Mouse (Mus musculus): ENCODE data around the gene Tgm4. TPM values are rescaled to one million over a fixed set of nuclear protein-coding genes. Genes with fewer than 3 reads are reported as not detected.

The Tgm4 gene
- not detected in 2 replicates for polyA plus RNA-seq (2012; ENCODE audit: insufficient read depth, insufficient read length, missing spikeins)

DNA sequence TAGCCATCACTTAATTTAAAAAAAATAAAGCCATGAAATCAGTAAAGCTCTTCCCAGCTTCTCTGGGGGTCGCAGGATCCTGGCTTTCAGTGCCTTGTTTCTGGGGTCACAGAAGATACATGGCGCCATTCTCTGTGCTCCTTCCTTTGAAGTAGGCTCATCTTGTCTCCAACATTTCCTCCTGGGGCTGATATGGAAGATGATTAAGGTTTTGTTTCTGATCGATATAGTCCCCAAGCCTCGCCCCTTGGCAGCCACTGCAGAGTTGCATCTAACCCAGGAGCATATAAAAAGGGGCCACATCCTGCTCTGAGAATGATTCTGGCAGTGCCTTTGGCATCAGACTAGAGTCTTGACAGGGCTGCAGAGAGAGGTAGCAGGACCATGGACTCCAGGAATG lies at the start of gene Tgm4:
Tgm4 (plus strand) TSS at position 301 of the 400 bp plus-strand sequence.
- no peaks in the 10 kb centered on the region for H3K4me1 ChIP-seq (ENCODE audit: control insufficient read depth, insufficient read depth, insufficient read length, low read length)
- no peak within 1 kb of the TSS for H3K4me3 ChIP-seq (ENCODE audit: insufficient read depth, low read depth, low read length)
- no peak within 1 kb of the TSS for H3K27ac ChIP-seq (replicated peaks; ENCODE audit: low read depth, low read length)

DNA sequence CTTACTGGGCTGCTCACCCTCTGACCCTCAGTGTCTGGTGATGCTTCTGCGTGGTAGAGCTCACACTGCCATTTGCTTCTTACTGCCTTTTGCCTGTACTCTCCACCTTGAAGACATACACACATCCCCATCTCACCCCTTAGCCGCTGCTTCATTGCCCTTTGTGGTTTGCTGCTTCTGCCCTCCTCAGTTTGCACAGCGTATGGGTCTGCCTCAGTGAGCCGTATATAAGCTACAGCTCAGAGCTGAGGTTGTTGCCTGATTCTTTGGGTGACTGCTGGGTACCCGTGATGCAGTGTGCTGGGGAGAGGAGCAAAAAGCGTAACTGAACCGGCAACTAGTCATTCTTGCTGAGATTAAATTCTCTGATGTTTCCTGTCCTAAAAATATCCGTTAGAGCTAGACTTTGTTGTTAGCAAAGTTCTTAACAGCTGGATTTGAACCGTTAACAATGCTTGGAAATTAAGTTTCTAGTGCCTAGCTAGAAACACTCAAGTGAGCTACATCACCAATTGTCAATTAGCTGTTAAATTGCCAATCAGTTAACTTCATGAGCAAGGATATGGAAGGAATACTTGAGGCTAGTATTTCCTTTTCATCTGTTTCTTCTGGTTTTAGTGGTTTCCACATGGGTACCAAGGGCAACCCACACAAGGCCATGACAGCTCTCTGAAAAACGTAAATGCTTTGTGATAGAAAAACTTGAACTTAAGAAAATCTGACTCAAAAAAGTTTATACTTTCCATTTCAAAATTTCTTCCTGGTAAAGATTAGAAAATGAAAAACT lies 35.9 kb upstream of the Tgm4 start:
- H3K4me3 ChIP-seq (ENCODE audit: insufficient read depth, low read depth, low read length) = no peak overlapping the region
- no peaks in the 10 kb centered on the region for H3K4me1 ChIP-seq (ENCODE audit: control insufficient read depth, insufficient read depth, insufficient read length, low read length)
- no peak overlapping the region for H3K27ac ChIP-seq (replicated peaks; ENCODE audit: low read depth, low read length)

DNA sequence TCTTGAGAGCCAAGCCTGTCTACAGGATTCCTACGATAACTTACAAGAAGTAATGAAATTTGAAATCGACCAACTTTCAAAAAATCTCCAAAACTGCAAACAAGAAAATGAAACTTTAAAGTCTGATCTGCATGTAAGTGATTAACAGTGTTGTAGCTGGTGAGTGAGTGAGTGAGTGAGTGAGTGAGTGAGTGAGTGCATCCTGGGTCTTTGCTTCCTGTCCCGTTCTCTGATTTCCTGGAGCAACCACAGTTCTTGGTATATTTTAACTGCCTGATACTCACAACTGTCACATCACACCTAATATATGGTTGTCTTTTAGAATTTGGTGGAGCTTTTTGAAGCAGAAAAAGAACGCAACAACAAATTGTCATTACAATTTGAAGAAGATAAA lies 35.3 kb upstream of the Tgm4 start:
- no peak overlapping the region for H3K4me3 ChIP-seq (ENCODE audit: insufficient read depth, low read depth, low read length)
- no peak overlapping the region for H3K27ac ChIP-seq (replicated peaks; ENCODE audit: low read depth, low read length)
- no peaks in the 10 kb centered on the region for H3K4me1 ChIP-seq (ENCODE audit: control insufficient read depth, insufficient read depth, insufficient read length, low read length)

DNA sequence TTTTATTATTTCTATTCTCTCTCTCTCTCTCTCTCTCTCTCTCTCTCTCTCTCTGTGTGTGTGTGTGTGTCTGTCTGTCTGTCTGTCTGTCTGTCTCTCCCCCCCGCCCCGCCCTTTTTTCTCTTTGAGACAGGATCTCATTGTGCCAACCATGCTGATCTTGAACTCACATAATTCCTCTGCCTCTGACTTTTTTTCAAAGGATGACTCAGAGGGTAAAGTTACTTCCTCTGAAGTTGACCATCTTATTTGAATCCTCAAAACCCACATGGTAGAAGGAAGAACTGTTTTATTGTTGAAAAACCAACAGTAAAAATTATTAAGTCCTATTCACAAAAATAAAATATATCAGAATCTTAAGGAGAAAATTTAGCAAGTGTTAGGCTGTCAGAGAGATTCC lies 29.8 kb upstream of the Tgm4 start:
- H3K27ac ChIP-seq (replicated peaks; ENCODE audit: low read depth, low read length) = no peak overlapping the region
- no peak overlapping the region for H3K4me3 ChIP-seq (ENCODE audit: insufficient read depth, low read depth, low read length)
- no peaks in the 10 kb centered on the region for H3K4me1 ChIP-seq (ENCODE audit: control insufficient read depth, insufficient read depth, insufficient read length, low read length)

DNA sequence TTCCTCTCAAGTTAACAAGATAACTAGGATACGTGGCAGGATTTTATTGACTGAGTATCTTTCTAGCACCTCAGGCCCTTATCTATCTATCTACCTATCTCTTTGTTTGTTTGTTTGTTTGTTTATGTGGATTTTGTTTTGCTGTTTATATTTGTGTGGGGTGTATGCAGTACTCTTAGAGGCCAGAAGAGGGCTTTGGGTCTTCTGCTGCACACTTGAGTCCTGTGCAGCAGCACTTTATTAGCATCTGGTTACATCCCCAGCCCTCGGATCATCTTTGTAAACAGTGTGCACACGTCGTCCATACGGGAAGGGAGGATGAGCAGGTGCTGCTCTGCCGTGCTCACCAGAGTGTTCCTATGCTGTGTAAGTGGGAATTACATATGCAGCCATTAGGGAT lies 28.5 kb upstream of the Tgm4 start:
- H3K4me3 ChIP-seq (ENCODE audit: insufficient read depth, low read depth, low read length) = no peak overlapping the region
- H3K4me1 ChIP-seq (ENCODE audit: control insufficient read depth, insufficient read depth, insufficient read length, low read length) = no peaks in the 10 kb centered on the region
- no peak overlapping the region for H3K27ac ChIP-seq (replicated peaks; ENCODE audit: low read depth, low read length)

DNA sequence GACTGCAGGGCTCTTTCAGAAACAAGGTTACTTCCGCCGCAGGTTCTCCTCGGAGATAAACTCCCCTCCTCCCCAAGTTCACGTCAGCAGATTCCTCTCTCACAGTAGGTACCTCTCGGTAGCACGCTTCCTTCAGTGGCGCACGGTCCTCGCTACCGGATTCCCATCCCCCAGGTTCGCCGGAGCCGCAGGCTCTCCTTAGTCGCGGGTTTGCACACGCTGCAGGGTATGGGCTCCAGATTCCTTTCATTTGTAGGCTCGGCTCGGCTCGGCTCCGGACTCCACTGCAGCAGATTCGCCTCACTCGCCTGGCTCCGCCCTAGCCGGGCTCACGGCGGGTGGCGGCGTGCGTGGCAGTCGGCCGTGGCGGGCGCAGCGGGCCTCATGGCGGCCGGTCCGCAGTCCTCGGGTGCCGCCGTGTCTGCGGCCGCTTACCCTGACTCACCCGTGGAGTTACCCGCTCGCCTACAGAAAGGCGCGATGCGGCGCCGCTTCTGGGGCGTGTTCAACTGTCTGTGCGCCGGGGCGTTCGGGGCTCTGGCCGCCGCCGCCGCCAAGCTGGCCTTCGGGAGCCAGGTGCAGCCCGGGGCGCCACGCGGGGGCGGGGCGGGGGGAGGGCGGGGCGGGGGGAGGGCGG lies 13.4 kb upstream of the Tgm4 start, which contains the start of gene Tmem42:
Tmem42 (plus strand) TSS at position 332 of the 637 bp plus-strand sequence.
- Histone ChIP-seq H3K4me1 (ENCODE audit: control insufficient read depth, insufficient read depth, insufficient read length, low read length) (no peaks in the 10 kb centered on the region), H3K4me3 (ENCODE audit: insufficient read depth, low read depth, low read length) (peak within 1 kb of the TSS; percentile 77), H3K27ac (replicated peaks; ENCODE audit: low read depth, low read length) (peak within 1 kb of the TSS; percentile 58; the same call in 1 of the 2 replicates)

DNA sequence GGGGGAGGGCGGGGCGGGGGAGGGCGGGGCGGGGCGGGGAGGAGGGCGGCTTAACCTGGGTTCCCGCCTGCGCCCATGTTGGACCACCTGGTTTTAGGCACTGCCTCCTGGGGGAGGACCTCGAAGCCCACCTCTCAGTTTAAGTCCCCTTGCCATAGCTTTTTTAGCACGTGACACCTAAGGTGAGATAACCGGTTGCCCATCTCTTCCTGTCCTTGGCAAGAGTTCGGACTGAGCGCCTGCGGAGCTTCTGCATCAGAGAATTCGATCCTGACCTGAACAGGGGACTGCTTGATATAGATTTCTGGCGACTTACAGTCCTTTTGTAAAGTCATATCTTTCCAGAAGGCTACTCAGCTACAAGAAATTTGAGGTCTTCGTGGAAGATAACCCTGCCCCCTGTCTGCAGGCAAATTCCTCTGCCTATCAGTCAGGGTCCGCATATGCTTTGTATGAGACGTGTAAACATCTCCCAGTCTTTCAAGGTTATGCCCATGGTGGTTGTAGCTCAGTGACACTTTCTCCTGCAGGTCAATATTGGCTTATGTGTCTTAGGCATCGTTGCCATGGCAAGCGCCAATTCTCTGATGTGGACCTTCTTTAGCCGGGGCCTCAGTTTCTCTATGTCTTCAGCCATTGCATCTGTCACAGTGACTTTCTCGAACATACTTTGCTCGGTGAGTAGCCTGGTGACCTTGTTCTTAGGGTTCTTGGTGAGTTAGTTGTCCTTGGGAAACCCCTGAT lies 12.7 kb upstream of the Tgm4 start:
- H3K4me3 ChIP-seq (ENCODE audit: insufficient read depth, low read depth, low read length) = peak overlapping the region; percentile 62
- H3K4me1 ChIP-seq (ENCODE audit: control insufficient read depth, insufficient read depth, insufficient read length, low read length) = no peaks in the 10 kb centered on the region
- H3K27ac ChIP-seq (replicated peaks; ENCODE audit: low read depth, low read length) = no peak overlapping the region

DNA sequence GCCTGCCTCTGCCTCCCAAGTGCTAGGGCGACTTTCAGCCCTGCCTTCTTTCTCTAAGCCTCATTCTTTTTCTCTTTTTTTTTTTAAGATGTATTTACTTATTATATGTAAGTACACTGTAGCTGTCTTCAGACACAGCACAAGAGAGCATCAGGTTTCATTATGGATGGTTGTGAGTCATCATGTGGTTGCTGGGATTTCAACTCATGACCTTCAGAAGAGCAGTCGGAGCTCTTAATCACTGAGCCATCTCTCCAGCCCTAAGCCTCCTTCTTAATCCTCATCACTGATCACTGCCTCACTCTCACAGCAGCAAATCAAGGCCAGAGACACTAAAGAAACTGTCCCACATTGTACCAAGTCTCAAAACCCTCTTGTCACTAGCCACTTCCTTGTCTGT lies 10.3 kb upstream of the Tgm4 start:
- Histone ChIP-seq H3K4me1 (ENCODE audit: control insufficient read depth, insufficient read depth, insufficient read length, low read length) (no peaks in the 10 kb centered on the region), H3K4me3 (ENCODE audit: insufficient read depth, low read depth, low read length) (no peak overlapping the region), H3K27ac (replicated peaks; ENCODE audit: low read depth, low read length) (no peak overlapping the region)

DNA sequence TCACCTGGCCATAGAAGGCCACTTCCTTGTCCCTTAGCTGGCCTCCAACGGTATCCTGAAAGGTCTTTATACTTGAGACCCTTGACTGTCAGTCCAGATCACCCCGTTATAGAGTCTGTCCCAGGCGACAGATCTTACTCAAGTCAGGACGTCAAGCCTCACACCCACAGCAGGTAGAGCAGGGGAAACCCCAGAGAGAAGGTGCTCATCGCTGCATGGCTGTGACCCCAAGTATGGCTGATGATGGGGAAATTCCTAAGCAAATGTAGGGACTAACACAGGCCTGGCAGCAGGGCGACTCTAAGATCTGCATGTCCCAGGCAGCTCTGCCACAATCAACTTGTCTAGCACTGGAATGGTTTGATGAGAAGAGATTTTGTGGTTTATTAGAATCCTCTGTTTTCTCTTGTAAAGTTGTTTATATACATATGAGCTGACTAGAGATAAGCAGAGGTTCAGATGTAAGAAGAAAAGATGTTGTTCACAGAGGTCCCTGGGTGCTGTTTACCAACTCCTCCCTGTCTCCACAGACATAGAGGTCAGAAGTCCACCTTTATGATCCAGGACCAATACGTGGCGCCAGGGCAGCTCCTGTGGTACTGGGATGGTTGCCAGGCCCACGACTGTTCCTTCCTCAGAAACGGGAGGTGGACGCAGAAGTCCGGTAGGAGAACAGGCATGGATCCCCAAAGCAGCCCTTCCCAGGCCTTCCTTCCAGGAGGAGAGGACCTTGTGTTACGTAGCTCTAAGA lies 2.9 kb upstream of the Tgm4 start:
- Histone ChIP-seq H3K4me1 (ENCODE audit: control insufficient read depth, insufficient read depth, insufficient read length, low read length) (no peaks in the 10 kb centered on the region), H3K4me3 (ENCODE audit: insufficient read depth, low read depth, low read length) (no peak overlapping the region), H3K27ac (replicated peaks; ENCODE audit: low read depth, low read length) (no peak overlapping the region)

DNA sequence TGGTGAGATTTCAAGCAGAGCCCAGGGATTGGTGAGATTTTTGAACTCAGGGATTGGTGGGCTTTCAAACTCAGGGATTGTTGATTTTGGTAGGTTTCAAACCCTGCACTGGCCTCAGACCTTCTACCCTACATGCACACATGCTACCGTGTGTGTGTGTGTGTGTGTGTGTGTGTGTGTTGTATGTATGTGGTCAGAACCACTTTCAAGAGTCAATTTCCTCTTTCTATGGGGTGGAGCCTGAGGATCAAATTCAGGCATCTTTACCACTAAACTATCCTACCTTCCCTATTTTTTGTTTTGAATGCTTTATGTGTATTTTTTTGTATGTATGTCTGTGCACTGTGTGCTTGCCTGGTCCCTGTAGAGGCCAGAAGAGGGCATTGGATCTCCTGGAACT lies 13.1 kb downstream of the Tgm4 start:
- H3K4me1 ChIP-seq (ENCODE audit: control insufficient read depth, insufficient read depth, insufficient read length, low read length) = no peaks in the 10 kb centered on the region
- no peak overlapping the region for H3K4me3 ChIP-seq (ENCODE audit: insufficient read depth, low read depth, low read length)
- no peak overlapping the region for H3K27ac ChIP-seq (replicated peaks; ENCODE audit: low read depth, low read length)

DNA sequence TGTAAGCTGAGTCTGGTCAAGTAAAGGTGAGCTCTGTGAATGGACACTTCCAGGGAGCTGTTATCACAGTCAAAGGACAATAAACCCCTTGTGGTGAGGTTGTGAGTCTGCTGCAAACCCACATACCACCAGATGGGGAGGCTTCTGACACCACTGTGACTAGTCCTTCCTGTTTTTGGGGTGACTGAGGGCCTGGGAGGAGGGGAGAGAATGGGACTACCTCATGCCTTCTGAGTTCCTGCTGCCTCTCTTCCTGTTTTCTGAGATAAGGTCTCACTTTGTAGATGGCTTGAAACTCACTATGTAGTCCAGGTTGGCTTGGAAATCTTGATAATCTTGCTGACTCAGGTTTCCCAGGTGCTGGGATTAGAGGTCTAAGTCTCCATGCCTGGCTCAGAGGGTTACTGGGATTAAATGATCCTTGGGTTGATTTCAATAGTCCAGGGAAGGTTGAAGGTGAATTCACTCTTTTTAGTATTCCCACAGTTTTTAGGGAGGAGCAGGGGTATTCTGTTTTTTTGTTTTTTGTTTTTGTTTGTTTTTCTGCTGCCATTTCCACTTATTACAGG lies 24.3 kb downstream of the Tgm4 start:
- H3K4me3 ChIP-seq (ENCODE audit: insufficient read depth, low read depth, low read length) = no peak overlapping the region
- no peak overlapping the region for H3K27ac ChIP-seq (replicated peaks; ENCODE audit: low read depth, low read length)
- H3K4me1 ChIP-seq (ENCODE audit: control insufficient read depth, insufficient read depth, insufficient read length, low read length) = no peaks in the 10 kb centered on the region

DNA sequence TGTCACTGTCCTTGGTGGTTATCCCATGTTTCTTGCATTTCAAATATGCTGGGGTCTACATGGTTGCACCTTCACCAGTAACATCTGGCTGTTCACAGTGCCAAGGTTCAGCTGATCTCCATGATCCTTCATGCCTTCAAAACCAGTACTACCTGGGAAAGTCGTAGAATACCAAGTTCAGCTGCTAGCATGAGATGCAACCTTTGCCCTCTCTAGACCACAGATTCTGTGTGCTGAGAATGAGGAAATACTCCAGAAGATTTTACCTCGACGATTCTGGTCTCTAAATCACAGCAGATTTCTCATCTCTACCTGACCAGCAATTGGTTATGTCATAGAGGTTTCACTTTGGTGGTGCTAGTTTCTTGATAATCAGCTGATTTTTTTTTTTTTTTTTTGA lies 25.6 kb downstream of the Tgm4 start:
- H3K4me3 ChIP-seq (ENCODE audit: insufficient read depth, low read depth, low read length) = no peak overlapping the region
- no peaks in the 10 kb centered on the region for H3K4me1 ChIP-seq (ENCODE audit: control insufficient read depth, insufficient read depth, insufficient read length, low read length)
- H3K27ac ChIP-seq (replicated peaks; ENCODE audit: low read depth, low read length) = no peak overlapping the region

DNA sequence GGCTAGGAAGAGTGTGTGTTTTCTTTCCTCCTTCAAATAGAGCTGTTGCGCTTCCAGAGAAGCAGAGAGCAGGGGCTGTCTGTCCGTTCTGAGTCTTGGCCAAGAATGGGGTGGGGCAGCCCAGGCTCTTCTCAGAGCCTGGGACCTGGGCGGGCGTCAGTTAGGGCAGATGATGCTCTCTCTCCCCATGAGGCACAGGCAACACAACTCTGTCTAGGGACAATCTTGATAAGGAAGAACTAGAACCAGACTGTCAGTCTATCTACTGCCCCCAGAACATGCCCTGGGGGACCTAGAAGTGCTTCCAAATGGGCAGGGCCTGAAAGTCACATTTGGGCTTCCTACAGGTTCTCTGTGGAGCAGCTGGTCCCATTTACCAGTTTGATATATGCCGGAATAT lies 44.6 kb downstream of the Tgm4 start:
- no peak overlapping the region for H3K4me3 ChIP-seq (ENCODE audit: insufficient read depth, low read depth, low read length)
- H3K4me1 ChIP-seq (ENCODE audit: control insufficient read depth, insufficient read depth, insufficient read length, low read length) = no peaks in the 10 kb centered on the region
- H3K27ac ChIP-seq (replicated peaks; ENCODE audit: low read depth, low read length) = no peak overlapping the region

DNA sequence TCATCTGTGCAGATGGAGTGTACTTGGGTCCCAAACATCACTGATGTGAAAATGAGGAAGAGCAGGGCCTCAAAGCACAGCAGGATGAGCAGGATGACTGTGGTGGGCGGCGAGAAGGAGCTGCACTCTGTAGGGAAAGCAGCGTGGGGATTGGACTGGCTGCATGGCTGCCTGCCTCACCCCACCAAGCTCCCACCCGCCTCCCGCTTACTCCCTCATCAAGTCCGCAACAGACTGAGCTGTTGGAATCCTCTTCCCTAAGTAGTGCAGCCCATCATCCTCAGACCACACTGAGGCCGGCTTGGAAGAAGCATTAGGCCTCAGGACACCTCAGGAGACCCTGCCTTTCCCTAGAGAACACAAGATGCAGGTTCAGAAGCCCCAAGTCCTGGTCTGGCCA lies 45.8 kb downstream of the Tgm4 start:
- no peaks in the 10 kb centered on the region for H3K4me1 ChIP-seq (ENCODE audit: control insufficient read depth, insufficient read depth, insufficient read length, low read length)
- no peak overlapping the region for H3K4me3 ChIP-seq (ENCODE audit: insufficient read depth, low read depth, low read length)
- no peak overlapping the region for H3K27ac ChIP-seq (replicated peaks; ENCODE audit: low read depth, low read length)

DNA sequence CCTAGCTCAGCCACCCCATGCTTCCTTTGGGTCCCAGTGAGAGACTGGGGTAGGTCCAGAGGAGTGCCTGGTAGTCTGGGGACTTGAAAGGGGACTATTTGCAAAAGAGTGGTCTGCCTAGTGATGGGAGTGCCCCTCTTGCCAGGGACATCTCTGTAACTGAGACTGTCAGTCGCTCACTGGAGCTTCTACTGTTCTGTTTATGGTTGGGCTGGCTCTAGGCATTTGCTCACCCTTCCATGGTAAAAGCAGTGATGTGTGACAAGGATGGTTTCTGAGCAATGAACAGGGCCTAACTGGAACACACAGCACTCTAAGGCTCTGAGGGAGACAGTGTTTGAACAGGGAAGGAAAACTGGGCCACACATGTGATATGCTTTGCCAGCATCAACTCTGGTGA lies 46.3 kb downstream of the Tgm4 start:
- H3K27ac ChIP-seq (replicated peaks; ENCODE audit: low read depth, low read length) = no peak overlapping the region
- no peak overlapping the region for H3K4me3 ChIP-seq (ENCODE audit: insufficient read depth, low read depth, low read length)
- no peaks in the 10 kb centered on the region for H3K4me1 ChIP-seq (ENCODE audit: control insufficient read depth, insufficient read depth, insufficient read length, low read length)

All from brown adipose tissue, adult 24 weeks (tissue).